Mouse (Mus musculus): ENCODE results near the gene Lrrfip1. TPM values are rescaled to one million over a fixed set of nuclear protein-coding genes. Genes with fewer than 3 reads are reported as not detected.

The Lrrfip1 gene
- polyA plus RNA-seq, 1 experiment from 2014 or later, result 30.1 TPM

DNA sequence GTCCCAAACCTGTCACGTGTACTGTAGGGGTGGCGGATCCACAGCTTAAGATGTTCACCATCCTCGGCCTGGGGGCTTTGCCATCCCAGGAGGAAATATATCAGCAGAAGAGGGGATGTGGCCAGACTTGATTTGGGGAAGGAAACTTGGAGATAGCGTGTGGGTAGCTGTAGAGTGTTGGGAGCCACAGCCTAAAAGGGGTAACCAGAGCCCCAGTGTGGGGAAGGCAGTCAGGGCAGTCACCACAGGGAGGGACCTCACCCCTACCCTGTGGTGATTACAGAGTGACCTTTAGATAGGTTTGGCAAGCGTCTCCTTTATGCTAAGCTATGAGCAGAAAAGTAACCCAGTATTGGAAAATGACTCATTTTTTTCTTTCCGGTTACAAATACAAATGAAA lies 71.0 kb downstream of the Lrrfip1 start:
- no peak for DNase-seq
- ATAC-seq (ENCODE audit: low FRiP score, low TSS enrichment), result no peak
- no peaks in the 10 kb centered on the region for H3K4me1 ChIP-seq (ENCODE audit: control insufficient read depth, insufficient read depth, low read length)
- H3K4me2 ChIP-seq (ENCODE audit: low read length), result no peak overlapping the region
- H3K36me3 ChIP-seq (ENCODE audit: control insufficient read depth, insufficient read depth, low read length), result no peaks in the 10 kb centered on the region
- WGBS, result 83% methylated on average over 6 of the region's 6 CpGs
- no peak overlapping the region for H3K9ac ChIP-seq (replicated peaks; ENCODE audit: low read length)
- no peak overlapping the region for H3K4me3 ChIP-seq (replicated peaks; ENCODE audit: low read depth, low read length)
- no peaks in the 10 kb centered on the region for H3K9me3 ChIP-seq (ENCODE audit: control insufficient read depth, low read length)
- no peaks in the 10 kb centered on the region for H3K27me3 ChIP-seq (ENCODE audit: control insufficient read depth, insufficient read depth, low read length)
- no peak overlapping the region for H3K27ac ChIP-seq (replicated peaks; ENCODE audit: low read depth, low read length)

DNA sequence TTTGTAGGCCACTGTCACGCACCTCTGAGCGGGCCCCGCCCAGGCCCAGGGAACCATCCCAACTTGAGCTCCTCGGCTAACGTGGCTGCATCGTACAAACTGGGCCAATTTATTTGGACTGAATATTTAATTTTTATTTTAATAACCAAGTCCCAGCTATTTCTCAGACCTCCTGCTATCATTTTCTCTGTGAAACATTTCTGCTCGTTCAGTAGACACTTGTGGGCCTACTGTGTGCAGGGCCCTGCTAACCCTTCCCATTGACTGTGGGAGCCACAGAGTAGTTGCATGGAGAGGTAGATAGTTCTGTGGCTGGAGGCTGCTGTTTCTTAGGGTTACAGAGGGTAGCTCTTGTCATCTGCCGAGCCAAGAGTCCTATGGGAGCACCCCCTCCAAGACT lies 72.0 kb downstream of the Lrrfip1 start:
- WGBS, result 88% methylated on average over 8 of the region's 8 CpGs
- Histone ChIP-seq H3K27me3 (ENCODE audit: control insufficient read depth, insufficient read depth, low read length) (no peaks in the 10 kb centered on the region), H3K36me3 (ENCODE audit: control insufficient read depth, insufficient read depth, low read length) (no peaks in the 10 kb centered on the region), H3K4me2 (ENCODE audit: low read length) (no peak overlapping the region), H3K27ac (replicated peaks; ENCODE audit: low read depth, low read length) (no peak overlapping the region), H3K9me3 (ENCODE audit: control insufficient read depth, low read length) (no peaks in the 10 kb centered on the region), H3K4me3 (replicated peaks; ENCODE audit: low read depth, low read length) (no peak overlapping the region), H3K4me1 (ENCODE audit: control insufficient read depth, insufficient read depth, low read length) (no peaks in the 10 kb centered on the region), H3K9ac (replicated peaks; ENCODE audit: low read length) (no peak overlapping the region)
- DNase-seq (no peak), ATAC-seq (ENCODE audit: low FRiP score, low TSS enrichment) (no peak)

DNA sequence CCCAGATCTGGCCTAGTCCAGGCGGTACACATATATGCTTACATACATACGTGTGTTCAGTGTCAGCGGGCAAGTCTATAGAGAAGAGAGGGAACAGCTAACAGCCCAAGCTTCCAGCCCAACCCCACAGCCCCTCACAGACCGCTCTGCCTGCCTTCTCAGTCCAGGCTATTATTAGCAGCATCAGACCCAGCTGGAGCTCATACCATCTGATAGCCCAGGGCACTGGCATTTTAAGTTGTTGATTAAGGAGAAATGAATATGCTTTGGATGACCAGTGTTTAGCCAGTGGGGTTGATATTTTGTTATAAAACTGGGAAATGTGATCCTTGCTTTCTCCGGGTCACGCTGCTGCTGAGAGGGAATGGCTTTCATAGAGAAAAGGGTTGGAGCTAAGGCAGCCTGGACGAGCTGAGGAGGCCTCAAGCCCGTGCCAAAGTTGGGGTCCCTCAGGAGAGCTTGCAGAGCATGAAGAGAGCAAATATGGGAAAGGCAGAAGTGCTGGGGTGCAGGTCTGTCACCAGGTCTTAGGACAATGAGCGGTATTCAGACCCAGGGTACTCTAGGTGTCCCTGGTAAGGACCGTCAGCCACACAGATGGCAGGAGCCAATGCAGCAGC lies 73.2 kb downstream of the Lrrfip1 start:
- Histone ChIP-seq H3K9ac (replicated peaks; ENCODE audit: low read length) (no peak overlapping the region), H3K36me3 (ENCODE audit: control insufficient read depth, insufficient read depth, low read length) (no peaks in the 10 kb centered on the region), H3K4me2 (ENCODE audit: low read length) (no peak overlapping the region), H3K27ac (replicated peaks; ENCODE audit: low read depth, low read length) (no peak overlapping the region), H3K4me1 (ENCODE audit: control insufficient read depth, insufficient read depth, low read length) (no peaks in the 10 kb centered on the region), H3K27me3 (ENCODE audit: control insufficient read depth, insufficient read depth, low read length) (no peaks in the 10 kb centered on the region), H3K9me3 (ENCODE audit: control insufficient read depth, low read length) (no peaks in the 10 kb centered on the region), H3K4me3 (replicated peaks; ENCODE audit: low read depth, low read length) (no peak overlapping the region)
- ATAC-seq (ENCODE audit: low FRiP score, low TSS enrichment) (no peak), DNase-seq (no peak)
- WGBS, result 83% methylated on average over 10 of the region's 10 CpGs

- no peak for ATAC-seq (ENCODE audit: low FRiP score, low TSS enrichment)
Observed at GRCm38 (mm10) chr1:91076946-91077345, 78.4 kb downstream of the Lrrfip1 start.

GRCm38 (mm10) chr1:91077456-91077855 lies 78.9 kb downstream of the Lrrfip1 start:
- 82% methylated on average over 9 of the region's 9 CpGs for WGBS
- DNase-seq (no peak), ATAC-seq (ENCODE audit: low FRiP score, low TSS enrichment) (no peak)
- Histone ChIP-seq H3K4me3 (replicated peaks; ENCODE audit: low read depth, low read length) (no peak overlapping the region), H3K36me3 (ENCODE audit: control insufficient read depth, insufficient read depth, low read length) (no peaks in the 10 kb centered on the region), H3K4me1 (ENCODE audit: control insufficient read depth, insufficient read depth, low read length) (no peaks in the 10 kb centered on the region), H3K27me3 (ENCODE audit: control insufficient read depth, insufficient read depth, low read length) (no peaks in the 10 kb centered on the region), H3K4me2 (ENCODE audit: low read length) (no peak overlapping the region), H3K27ac (replicated peaks; ENCODE audit: low read depth, low read length) (no peak overlapping the region), H3K9me3 (ENCODE audit: control insufficient read depth, low read length) (no peaks in the 10 kb centered on the region), H3K9ac (replicated peaks; ENCODE audit: low read length) (no peak overlapping the region)

More at GRCm38 (mm10) chr1:91076946-91077345, 78.4 kb downstream of the Lrrfip1 start:
- Histone ChIP-seq H3K4me1 (ENCODE audit: control insufficient read depth, insufficient read depth, low read length) (no peaks in the 10 kb centered on the region), H3K9ac (replicated peaks; ENCODE audit: low read length) (no peak overlapping the region), H3K36me3 (ENCODE audit: control insufficient read depth, insufficient read depth, low read length) (no peaks in the 10 kb centered on the region), H3K4me2 (ENCODE audit: low read length) (no peak overlapping the region), H3K27me3 (ENCODE audit: control insufficient read depth, insufficient read depth, low read length) (no peaks in the 10 kb centered on the region), H3K9me3 (ENCODE audit: control insufficient read depth, low read length) (no peaks in the 10 kb centered on the region), H3K4me3 (replicated peaks; ENCODE audit: low read depth, low read length) (no peak overlapping the region), H3K27ac (replicated peaks; ENCODE audit: low read depth, low read length) (no peak overlapping the region)
- 60% methylated on average over 8 of the region's 8 CpGs for WGBS
- DNase-seq, result no peak

DNA sequence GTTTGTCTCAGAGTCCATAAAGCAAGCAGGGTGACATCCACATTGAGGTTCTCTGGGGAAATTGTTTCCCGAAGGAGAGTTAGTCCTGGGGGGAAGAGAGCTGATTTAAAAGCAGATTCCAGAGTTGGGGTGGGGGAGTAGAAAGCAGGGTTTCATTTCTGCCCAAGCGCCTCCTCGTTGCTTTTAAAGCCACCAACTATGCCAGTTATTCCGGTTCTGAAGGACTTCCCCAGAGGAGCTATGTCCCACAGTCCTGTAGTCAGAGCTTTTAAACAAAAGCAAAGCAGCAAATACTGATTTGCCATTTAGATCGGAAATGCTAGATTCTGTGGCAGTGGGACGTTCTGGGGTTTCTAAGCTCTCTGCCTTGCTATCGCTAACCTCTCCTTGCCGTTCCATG lies 79.4 kb downstream of the Lrrfip1 start:
- no peaks in the 10 kb centered on the region for H3K9me3 ChIP-seq (ENCODE audit: control insufficient read depth, low read length)
- no peaks in the 10 kb centered on the region for H3K36me3 ChIP-seq (ENCODE audit: control insufficient read depth, insufficient read depth, low read length)
- H3K9ac ChIP-seq (replicated peaks; ENCODE audit: low read length), result no peak overlapping the region
- no peak overlapping the region for H3K27ac ChIP-seq (replicated peaks; ENCODE audit: low read depth, low read length)
- no peaks in the 10 kb centered on the region for H3K27me3 ChIP-seq (ENCODE audit: control insufficient read depth, insufficient read depth, low read length)
- H3K4me1 ChIP-seq (ENCODE audit: control insufficient read depth, insufficient read depth, low read length), result no peaks in the 10 kb centered on the region
- H3K4me3 ChIP-seq (replicated peaks; ENCODE audit: low read depth, low read length), result no peak overlapping the region
- no peak for ATAC-seq (ENCODE audit: low FRiP score, low TSS enrichment)
- DNase-seq, result no peak
- 90% methylated on average over 8 of the region's 8 CpGs for WGBS
- H3K4me2 ChIP-seq (ENCODE audit: low read length), result no peak overlapping the region

DNA sequence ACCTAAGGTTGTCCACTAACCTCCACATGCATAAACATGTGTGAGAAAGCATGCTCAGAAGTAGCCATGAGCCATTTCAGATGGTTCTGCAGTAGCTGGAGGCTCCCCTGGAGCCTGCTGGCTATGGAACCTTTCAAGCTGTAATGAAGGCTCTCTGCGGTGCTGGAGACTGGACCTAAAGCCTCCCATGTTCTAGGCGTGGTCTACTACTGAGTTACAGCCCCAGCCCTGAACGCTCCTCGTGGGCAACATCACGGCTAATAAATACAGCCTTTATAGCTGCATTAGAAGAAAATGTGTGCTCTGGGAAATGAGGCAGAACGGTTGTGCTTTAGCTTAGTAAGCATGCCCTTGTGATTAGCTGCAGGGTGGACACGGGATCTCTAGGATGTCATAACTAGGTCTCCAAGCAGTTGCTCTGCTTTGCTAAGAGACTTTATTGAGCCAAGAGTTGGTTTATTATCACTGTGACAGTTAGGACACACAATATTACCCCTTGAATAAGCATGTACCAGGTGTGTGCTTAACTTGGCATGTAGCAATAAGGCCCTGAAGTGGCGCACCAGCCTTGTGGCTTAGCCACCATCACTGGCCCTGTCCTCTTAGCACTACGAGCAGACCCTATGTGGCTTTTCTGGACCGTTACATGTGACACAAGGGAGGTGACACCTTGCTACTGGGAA lies 81.3 kb downstream of the Lrrfip1 start:
- H3K27me3 ChIP-seq (ENCODE audit: control insufficient read depth, insufficient read depth, low read length), result no peaks in the 10 kb centered on the region
- WGBS, result 93% methylated on average over 10 of the region's 10 CpGs
- H3K4me3 ChIP-seq (replicated peaks; ENCODE audit: low read depth, low read length), result no peak overlapping the region

DNA sequence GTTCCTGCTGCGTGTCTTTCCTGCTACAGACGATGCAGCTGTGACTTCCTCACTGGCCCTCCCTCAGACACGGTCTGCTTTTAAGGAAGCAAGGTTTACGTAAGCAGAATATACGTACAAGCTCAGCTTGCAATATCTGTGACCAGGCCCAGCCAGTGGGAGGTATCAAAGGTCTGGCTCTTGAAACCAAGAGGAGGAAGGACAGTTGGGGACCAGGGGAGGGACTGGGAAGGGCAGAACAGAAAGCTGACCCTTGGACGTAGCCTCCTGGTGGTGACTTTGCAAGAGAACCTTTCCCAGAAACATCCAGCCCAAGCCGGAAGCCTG lies 81.8 kb downstream of the Lrrfip1 start:
- H3K36me3 ChIP-seq (ENCODE audit: control insufficient read depth, insufficient read depth, low read length), result no peaks in the 10 kb centered on the region
- 86% methylated on average over 7 of the region's 7 CpGs for WGBS
- no peaks in the 10 kb centered on the region for H3K4me1 ChIP-seq (ENCODE audit: control insufficient read depth, insufficient read depth, low read length)
- DNase-seq, result no peak
- no peak overlapping the region for H3K9ac ChIP-seq (replicated peaks; ENCODE audit: low read length)
- ATAC-seq (ENCODE audit: low FRiP score, low TSS enrichment), result no peak
- no peak overlapping the region for H3K27ac ChIP-seq (replicated peaks; ENCODE audit: low read depth, low read length)
- no peak overlapping the region for H3K4me2 ChIP-seq (ENCODE audit: low read length)
- no peak overlapping the region for H3K4me3 ChIP-seq (replicated peaks; ENCODE audit: low read depth, low read length)
- H3K9me3 ChIP-seq (ENCODE audit: control insufficient read depth, low read length), result no peaks in the 10 kb centered on the region
- H3K27me3 ChIP-seq (ENCODE audit: control insufficient read depth, insufficient read depth, low read length), result no peaks in the 10 kb centered on the region

More for the DNA sequence above, 81.3 kb downstream of the Lrrfip1 start:
- ATAC-seq (ENCODE audit: low FRiP score, low TSS enrichment), result no peak
- Histone ChIP-seq H3K9me3 (ENCODE audit: control insufficient read depth, low read length) (no peaks in the 10 kb centered on the region), H3K9ac (replicated peaks; ENCODE audit: low read length) (no peak overlapping the region), H3K4me2 (ENCODE audit: low read length) (no peak overlapping the region), H3K36me3 (ENCODE audit: control insufficient read depth, insufficient read depth, low read length) (no peaks in the 10 kb centered on the region), H3K27ac (replicated peaks; ENCODE audit: low read depth, low read length) (no peak overlapping the region), H3K4me1 (ENCODE audit: control insufficient read depth, insufficient read depth, low read length) (no peaks in the 10 kb centered on the region)
- no peak for DNase-seq

- DNase-seq (no peak), ATAC-seq (ENCODE audit: low FRiP score, low TSS enrichment) (no peak)
- 96% methylated on average over 8 of the region's 8 CpGs for WGBS
- H3K4me3 ChIP-seq (replicated peaks; ENCODE audit: low read depth, low read length), result no peak overlapping the region
- no peak overlapping the region for H3K4me2 ChIP-seq (ENCODE audit: low read length)
- no peaks in the 10 kb centered on the region for H3K36me3 ChIP-seq (ENCODE audit: control insufficient read depth, insufficient read depth, low read length)
- H3K9me3 ChIP-seq (ENCODE audit: control insufficient read depth, low read length), result no peaks in the 10 kb centered on the region
- H3K9ac ChIP-seq (replicated peaks; ENCODE audit: low read length), result no peak overlapping the region
- no peak overlapping the region for H3K27ac ChIP-seq (replicated peaks; ENCODE audit: low read depth, low read length)
- H3K27me3 ChIP-seq (ENCODE audit: control insufficient read depth, insufficient read depth, low read length), result no peaks in the 10 kb centered on the region
- H3K4me1 ChIP-seq (ENCODE audit: control insufficient read depth, insufficient read depth, low read length), result no peaks in the 10 kb centered on the region
Observed at GRCm38 (mm10) chr1:91084374-91084773, 85.8 kb downstream of the Lrrfip1 start.
